Mouse (Mus musculus) kidney, postnatal 14 days (tissue): ENCODE data around the gene Tmem72.

Experiments used
- DNase-seq: peaks from one replicate; pipeline ENCODE4 v3.0.0; 2022; ENCODE audit warnings: mixed read lengths

Tmem72 gene

GRCm38 (mm10) chr6:116647763-116648162, 69.0 kb downstream of the Tmem72 start:
- DNase-seq: peak; percentile 83

- DNase-seq: peak; percentile 37
Observed at GRCm38 (mm10) chr6:116644335-116644734, 72.4 kb downstream of the Tmem72 start.

- no peak for DNase-seq
Observed at GRCm38 (mm10) chr6:116643881-116644280, 72.8 kb downstream of the Tmem72 start.

GRCm38 (mm10) chr6:116642942-116643341, 73.8 kb downstream of the Tmem72 start:
- no peak for DNase-seq

- no peak for DNase-seq
Observed at GRCm38 (mm10) chr6:116639663-116640062, 77.0 kb downstream of the Tmem72 start.

- DNase-seq: no peak
Observed at GRCm38 (mm10) chr6:116638871-116639270, 77.8 kb downstream of the Tmem72 start.

GRCm38 (mm10) chr6:116637496-116637895, 79.2 kb downstream of the Tmem72 start:
- no peak for DNase-seq

- DNase-seq: no peak
Observed at GRCm38 (mm10) chr6:116636581-116637235, 80.0 kb downstream of the Tmem72 start.

- peak; percentile 84 for DNase-seq
Observed at GRCm38 (mm10) chr6:116635251-116636180, 81.2 kb downstream of the Tmem72 start.

GRCm38 (mm10) chr6:116633741-116634695, 82.7 kb downstream of the Tmem72 start:
- DNase-seq: no peak

- peak; percentile 88 for DNase-seq
Observed at GRCm38 (mm10) chr6:116632129-116632528, 84.6 kb downstream of the Tmem72 start.

GRCm38 (mm10) chr6:116629766-116630165, 86.9 kb downstream of the Tmem72 start:
- DNase-seq: no peak
